Mouse (Mus musculus): ENCODE data around the gene Scamp3.
A peak's percentile ranks its signal among the peaks of the same experiment; 100 is the strongest.

Gene Scamp3

GRCm38 (mm10) chr3:89225918-89226317 is 48.6 kb downstream of the Scamp3 start:
- no peak for DNase-seq (ENCODE audit: low spot score in 2 of 2)

DNA sequence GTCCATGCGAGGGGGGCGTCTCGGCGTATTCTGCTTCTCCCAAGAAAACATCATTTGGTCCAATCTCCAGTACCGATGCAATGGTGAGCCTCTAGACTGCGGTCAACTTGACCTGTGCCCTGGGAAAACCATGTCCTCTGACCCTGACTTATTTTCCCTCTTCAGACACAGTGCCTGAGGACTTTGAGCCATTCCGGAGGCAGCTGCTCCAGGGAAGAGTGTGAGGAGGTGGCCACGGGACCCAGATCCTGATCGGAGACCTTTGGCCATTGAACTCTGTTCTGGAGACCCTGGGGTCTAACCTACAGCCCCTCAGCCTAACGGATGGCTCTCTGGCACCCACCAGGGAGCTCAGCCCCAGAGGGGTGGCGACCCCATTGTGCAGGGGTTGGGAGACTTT is 49.1 kb downstream of the Scamp3 start:
- DNase-seq (ENCODE audit: low spot score in 2 of 2): no peak

GRCm38 (mm10) chr3:89226900-89227299 is 49.6 kb downstream of the Scamp3 start, which contains the start of gene Mtx1:
Mtx1 (minus strand) TSS chr3:89227088.
- DNase-seq (ENCODE audit: low spot score in 2 of 2): no peak

GRCm38 (mm10) chr3:89227307-89228179 is 50.3 kb downstream of the Scamp3 start:
- peak; percentile 90 to 95 for DNase-seq (ENCODE audit: low spot score in 2 of 2)

- DNase-seq (ENCODE audit: low spot score in 2 of 2): peak; percentile 65 to 73
These were observed 50.9 kb downstream of the Scamp3 start for GRCm38 (mm10) chr3:89228180-89228549.

DNA sequence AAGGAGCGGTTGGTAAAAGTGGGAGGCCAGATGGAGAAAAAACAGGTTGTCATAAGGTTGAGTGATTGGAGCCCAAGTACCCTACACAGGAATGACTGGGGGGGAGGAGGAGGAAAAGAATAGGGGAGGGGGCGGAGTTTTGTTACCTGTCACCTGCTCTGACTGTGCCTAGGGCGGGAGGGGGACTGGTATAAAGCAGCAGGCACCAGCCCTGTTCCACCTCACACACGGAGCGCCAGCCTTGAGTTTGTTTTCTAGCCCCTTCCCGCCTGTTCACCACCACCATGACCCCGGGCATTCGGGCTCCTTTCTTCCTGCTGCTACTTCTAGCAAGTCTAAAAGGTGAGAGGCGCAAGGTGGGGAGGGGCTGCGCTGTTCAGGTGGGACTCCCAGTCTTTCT is 51.6 kb downstream of the Scamp3 start, which contains the start of gene Muc1:
Gene Muc1, plus strand, starts transcription at position 222 of the 400 bp plus-strand sequence.
- DNase-seq (ENCODE audit: low spot score in 2 of 2): no peak

DNA sequence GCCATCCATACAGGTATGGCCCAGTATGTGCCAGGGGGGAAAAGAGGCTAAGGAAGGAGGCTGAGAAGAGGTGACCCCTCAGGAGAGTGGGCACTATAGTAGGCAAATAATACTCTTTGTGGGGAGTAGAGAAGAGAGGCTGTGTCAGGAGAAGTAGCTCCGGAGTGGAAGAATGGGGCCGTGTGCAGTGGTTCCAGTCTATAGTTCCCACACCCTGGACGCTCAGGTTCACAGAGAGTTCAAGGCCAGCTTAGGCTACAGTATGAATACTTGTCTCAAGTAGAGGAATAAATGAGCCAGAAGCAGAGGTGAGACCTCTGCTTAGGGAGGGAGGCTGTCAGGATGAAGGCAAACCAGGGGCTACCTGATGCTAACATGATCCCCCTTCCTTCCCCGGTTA is 52.0 kb downstream of the Scamp3 start:
- no peak for DNase-seq (ENCODE audit: low spot score in 2 of 2)

GRCm38 (mm10) chr3:89230561-89230960 is 53.3 kb downstream of the Scamp3 start:
- DNase-seq (ENCODE audit: low spot score in 2 of 2): no peak

GRCm38 (mm10) chr3:89231345-89231744 is 54.1 kb downstream of the Scamp3 start:
- DNase-seq (ENCODE audit: low spot score in 2 of 2): no peak

- DNase-seq (ENCODE audit: low spot score in 2 of 2): no peak
These were observed 54.6 kb downstream of the Scamp3 start for GRCm38 (mm10) chr3:89231772-89232275.

Measured in right cerebral cortex, postnatal 36 days (tissue).